Mouse (Mus musculus) heart, postnatal 25 days (tissue): ENCODE measurements at regions not wholly inside any gene's neighbourhood (a gene's known extent, or its start where the extent isn't known, plus 50 kb on each side); places are given as distances from the start of the nearest gene placed in this dataset.

Experiments
- DNase-seq: peaks from one replicate; pipeline ENCODE4 v3.0.0; 2022; ENCODE audit warnings: low spot score
- intact Hi-C: fragments of 180-260 bp; cut with DNase I; formaldehyde crosslinking; loops from one replicate; pipeline ENCODE4 v1.15.1; 2025

DNA sequence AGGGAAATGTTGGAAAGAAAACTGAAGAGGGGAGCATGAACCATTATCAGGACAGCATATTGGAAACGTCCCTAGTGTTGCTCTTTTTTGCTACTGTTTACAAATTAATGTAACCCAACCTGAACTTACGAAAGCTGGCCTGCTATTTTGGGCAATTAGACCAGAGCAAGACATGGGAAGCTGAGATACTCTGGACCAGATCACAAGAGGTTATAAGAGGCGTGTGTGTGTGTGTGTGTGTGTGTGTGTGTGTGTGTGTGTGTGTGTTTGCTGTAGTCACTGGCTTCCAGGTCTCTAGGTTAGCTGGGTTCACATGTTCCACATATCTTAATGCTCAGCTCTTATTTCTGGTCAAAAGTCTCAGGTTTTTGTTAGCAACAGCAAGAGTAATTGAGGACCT lies 783.1 kb downstream of the Gsdmc2 start:
- intact Hi-C loops = no loop called here
- no peak for DNase-seq

DNA sequence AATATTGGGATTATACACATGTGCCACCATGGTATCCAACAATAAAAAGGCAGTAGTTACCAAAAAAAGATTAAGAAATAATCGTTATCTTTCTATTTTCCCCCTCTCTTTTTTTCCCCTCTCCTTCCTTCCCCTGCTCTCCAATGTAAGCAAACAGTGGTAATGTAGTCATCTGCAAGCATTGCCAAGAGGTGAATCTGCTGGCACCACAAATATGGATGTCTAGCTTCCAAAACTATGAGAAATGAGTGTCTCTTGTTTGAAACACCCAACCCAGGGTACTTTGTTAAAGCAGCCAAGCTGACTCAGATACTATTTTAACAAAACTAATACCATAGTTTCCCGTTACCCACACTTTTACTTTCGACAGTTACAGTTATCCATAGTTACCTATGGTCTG lies 784.2 kb downstream of the Gsdmc2 start:
- intact Hi-C loops = no loop called here
- DNase-seq = no peak

DNA sequence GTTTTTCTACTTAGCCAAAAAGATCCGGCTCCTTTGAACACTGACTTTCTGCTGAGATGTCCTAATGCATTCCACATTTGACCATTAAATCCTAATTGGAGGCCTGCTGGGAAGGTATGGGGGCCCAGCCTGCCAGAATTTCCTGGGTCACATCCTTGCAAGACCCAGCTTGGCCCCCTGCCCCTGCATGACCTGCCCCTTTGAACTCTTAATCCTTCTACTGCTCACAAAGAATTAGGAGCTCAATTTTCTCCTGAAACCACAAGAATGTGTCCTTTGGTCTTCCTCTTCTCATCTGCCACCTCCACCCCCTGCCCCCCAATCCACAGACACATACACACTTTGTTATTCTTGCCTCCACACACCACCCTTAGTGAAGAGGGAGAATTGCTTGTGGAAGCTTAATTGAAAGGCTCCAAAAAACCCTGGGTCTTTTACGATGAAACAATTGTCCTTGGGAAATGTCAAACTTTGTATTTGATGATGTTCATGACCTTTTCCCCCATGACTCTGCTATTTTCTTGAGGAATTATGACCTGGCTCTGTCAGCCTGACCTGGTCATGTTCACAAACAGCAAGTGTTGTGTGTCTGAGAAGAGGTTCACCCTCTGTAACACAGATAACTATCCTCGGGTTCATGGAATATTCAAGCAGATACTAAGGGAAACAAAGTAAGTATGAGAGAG lies 792.3 kb downstream of the Gsdmc2 start:
- intact Hi-C loops = no loop called here
- no peak for DNase-seq

DNA sequence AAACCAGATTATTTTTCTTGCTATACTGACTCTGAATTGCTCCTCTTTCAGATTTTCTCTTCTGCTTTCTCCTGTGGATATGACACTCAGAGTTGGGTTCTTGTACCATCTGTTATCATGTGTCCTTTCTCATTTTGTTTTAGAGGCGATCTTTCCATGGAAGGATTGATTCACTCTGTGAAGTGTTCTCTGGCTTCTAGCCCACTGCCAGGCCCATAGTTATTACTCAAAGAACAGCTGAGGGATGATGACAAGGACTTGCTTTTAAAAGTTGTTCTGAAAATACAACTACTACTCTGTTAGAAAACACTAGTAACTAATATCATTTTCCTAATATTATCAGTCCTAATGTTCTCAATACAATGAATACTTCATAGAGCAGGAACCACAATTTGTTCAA lies 794.9 kb downstream of the Gsdmc2 start:
- DNase-seq = no peak
- intact Hi-C loops = no loop called here

DNA sequence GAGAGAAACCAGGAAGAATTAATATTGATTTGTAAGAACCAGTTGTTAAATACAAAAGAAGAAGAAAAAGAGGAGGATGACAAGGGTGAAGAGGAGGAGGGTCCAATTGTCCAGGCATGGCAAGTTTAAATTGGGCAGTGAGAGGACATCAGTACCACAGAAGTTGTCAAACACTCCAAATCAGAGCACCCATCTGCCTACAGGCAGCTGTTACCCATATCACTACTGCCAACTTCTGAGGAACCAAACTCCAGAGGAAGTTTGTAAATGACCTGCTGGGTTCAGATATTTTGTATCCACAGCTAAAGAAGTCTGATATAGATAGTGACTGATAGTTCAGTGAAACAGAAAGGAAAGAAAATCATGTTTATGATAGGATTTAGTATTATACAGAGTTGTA lies 802.6 kb downstream of the Gsdmc2 start:
- no peak for DNase-seq
- intact Hi-C loops = no loop called here

DNA sequence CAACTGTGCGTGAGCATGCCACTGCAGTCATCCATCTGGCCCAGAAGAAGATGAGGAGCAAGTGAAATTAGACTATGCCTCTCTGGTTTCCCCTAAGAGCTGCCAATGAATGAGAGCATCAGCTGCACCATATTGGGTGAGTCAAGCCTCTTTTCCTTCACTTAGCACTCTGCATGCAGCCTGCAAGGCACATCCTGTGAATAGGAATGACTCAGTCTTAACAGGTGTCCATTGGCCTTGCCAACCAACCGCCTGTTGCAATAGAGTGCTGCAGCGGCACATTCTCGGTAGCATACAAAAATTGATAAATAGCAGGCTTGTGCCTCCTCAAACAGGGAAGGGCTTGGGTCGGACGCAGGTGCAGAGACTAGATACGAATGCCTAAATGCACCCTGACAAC lies 808.7 kb downstream of the Gsdmc2 start:
- intact Hi-C loops = no loop called here
- DNase-seq = no peak

DNA sequence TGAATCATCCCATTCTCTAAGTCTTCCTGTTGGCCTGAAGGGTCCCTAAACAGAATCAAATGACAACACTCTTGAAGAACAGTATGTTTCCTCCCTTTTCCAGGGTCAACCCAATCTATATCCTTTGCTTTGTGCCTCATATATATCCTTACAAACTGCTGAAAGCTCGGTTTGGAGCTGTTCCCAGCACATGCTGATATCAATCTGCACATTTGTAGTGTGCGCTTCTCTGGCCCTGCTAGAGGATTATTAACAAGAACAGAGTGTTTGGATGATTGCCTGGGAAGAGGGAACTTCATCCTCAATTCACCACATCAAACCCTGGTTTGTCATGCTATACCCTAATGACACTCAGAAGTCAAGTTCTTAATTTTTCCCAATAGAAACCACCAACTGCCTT lies 824.2 kb downstream of the Gsdmc2 start:
- no peak for DNase-seq
- intact Hi-C loops = no loop called here

DNA sequence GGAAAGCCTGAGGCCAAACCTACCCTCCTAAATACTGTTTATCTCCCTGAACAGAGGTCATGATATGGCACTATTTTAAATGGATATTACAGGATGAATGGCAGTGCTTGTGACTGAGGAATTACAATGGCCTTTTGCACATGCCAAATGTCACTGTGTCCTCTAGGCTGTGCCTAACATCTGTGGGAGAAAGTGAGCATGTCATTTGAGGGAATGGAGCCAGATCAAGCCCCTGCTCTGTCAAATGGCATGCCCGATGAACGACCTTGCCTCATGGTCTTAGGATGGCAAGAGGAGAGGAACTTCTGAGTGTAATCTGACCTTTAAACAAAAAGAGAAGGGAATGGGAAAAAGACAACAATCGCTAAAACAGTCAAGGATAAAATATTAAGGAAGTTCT lies 827.0 kb downstream of the Gsdmc2 start:
- no peak for DNase-seq
- intact Hi-C loops = no loop called here

DNA sequence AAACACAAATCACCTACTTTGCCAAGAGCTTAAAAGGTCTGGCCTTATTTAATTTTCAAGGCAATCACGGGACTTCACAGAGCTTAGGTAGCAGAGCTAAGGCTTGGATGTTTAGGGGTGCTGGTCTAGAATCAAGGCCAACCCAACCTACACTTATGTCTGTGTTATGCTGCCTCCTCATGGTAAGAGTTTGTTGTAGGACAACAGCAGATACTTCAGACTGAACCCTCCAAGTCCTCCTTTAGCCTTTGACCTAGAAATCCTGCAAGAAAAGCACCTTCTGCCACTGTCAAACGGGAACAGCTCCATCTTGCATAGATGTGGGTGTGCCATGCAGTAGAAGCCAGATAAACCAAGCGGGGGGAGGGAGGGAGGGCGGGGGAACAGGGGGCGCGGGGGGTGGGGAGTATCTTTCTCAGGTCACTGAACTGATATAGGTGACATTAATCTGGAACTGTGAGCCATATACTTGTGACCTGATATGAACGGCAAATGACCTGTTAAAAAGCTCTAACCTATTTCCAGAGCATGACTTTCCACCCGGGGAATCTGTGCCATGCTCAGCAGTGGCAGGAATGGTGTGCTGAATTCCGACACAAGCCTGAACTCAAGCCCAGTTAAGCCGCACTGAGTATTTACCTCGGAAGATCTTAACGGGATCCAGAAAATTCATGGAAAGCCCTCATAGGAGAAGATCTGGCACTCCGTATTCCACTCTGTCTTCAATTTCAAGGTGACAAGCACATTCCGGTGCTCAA lies 838.3 kb downstream of the Gsdmc2 start:
- intact Hi-C loops = loop anchor here (1.0 kb wide), 1 partner anchor 1023 kb away; no protein-coding TSS in a partner anchor
- no peak for DNase-seq

DNA sequence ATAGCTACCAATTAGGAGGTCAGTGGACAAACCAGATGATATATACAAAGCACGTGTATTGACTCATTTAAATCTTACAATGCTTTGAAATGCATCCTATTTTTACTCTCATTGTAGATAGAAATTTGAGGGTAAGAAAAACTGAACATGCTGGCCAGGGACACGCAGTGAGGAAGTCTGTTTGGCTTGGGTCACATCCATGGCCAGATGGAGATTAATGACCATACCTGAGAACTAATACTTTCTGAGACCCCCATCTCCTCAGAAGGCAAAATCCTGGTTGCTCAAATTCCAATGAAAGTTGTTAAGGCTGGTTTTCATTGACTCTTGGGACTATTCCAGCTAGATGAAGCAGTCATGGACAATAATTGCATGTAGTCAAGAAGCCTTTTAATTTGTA lies 850.3 kb downstream of the Gsdmc2 start:
- DNase-seq = no peak
- intact Hi-C loops = no loop called here

DNA sequence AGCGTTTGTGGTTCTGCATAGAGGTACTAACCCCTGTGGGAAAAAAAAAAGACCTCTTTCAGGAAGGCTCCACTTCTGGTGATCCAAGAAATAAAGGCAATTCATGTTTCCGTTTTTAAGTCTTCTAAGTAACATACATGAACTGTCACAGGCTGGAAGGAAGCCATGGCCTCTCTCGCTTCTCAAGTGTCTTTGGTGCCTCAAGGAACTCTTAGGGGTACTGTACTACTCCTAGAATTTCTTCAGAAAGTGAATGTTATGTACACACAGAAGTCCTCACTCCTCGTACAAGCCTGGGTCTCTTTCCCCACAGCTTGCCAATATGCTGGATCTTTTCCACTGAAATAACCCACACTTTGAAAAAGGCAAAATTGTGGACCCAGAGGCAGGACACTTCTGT lies 858.1 kb downstream of the Gsdmc2 start:
- intact Hi-C loops = no loop called here
- DNase-seq = no peak

DNA sequence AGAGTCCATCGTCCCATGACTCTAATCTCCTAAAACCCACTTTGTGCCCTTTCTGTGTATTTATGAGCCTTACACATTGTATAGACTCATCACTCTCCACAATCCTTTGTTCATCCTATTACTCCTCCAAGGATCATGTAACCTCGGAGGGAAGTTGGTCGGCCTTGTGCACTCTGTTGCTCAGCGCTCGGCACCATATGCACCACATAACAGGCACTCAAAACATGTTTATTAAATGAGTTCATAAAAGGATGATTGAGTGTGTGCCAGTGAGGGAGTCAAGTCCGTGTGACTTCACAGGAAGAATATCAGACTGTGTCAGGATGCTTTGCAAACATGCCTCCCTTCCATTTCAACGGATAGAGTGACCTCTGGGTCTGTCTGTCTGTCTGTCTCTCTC lies 858.8 kb downstream of the Gsdmc2 start:
- no peak for DNase-seq
- intact Hi-C loops = no loop called here

DNA sequence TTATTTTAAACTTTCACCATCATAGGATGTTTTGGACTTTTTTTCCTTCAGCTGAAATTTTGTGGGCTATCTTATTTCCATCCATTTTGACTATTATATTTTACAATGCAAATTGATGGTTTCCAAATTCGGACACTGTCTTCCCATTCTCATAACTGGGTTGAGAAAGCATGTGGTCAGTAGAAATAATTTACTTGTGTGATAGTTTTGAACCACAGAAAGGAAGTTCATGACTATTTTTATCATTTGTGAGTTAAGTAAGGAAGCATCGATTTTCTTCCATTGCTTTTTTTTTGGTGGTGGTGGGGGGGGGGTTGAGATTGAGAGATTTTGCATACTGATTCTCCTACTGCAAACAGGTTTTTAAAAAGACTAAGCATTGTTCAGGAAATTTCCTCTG lies 874.4 kb downstream of the Gsdmc2 start:
- no peak for DNase-seq
- intact Hi-C loops = no loop called here

DNA sequence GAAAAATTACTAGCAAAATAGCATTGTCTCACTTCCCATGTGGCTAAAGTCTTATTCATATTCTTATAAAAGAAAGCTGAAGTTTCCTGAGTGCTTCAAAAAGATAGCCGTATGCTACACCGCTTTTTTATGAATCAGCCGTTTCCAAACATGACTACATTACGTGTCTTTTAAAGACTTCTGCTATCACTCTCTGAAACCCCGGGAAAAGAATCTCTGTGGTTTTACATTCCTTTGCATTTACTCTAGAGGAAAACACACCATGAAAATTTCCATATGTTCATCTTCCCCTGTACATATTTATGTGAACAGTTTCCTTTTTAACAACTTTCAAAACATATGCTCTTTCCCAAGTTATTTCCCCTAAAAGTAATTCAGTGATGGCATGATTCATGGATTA lies 882.3 kb downstream of the Gsdmc2 start:
- intact Hi-C loops = no loop called here

DNA sequence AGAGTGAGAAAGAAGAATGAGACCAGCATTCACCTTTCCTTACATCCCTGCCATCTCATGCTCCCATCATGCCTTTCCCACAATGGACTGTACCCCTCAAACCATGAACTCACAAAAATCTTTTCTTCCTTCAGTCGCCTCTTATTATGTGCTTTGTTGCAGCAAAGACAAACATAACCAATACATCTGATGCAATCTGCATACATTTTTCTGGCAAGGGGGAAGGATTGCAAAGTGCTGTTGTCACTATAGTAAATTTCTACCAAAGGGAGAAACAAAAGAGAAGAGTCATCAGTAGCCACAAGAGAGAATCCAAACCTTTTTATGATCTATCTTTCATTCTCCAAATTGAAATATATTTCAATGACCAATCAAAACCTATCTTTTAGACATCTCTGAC lies 884.4 kb downstream of the Gsdmc2 start:
- intact Hi-C loops = no loop called here
- DNase-seq = no peak

More for the DNA sequence above, 882.3 kb downstream of the Gsdmc2 start:
- DNase-seq = no peak

DNA sequence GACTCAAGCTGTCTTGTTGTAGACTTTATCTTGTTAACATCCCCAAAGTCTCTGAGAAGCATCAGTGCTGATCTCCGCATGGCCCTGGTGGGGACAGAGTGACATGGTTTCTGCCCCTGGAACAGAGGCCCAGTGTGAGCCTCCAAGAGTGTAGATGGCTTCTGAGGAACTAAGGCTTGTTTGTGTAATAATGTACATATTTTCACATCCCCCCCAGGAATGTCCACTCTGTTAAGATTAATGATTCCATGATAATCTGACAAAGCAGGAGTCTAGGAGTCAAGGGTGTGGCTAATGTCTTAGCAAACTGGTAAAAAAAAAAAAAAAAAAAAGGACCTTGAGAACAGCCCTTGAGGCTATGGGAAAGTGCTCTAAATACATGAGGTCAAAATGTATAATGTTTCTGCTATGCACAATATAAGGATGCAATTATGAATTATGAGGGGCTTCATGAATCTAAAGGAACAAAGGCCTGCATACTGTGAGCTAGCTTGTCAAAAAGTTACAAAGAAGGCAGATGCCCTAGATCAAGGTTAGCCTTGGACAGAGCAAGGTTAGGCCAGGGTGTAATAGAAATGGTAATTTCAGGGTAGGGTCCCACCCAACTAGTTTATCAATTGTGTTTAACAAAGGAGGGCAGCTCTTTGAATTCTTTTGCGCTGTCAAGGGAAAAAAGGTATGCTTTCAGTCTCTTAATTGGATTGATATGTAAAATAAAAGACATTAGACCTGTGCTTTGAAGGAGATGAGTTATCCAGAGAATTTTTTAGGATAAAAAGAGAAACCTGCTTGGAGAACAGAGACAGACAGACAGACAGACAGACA lies 886.3 kb downstream of the Gsdmc2 start:
- intact Hi-C loops = no loop called here
- no peak for DNase-seq

DNA sequence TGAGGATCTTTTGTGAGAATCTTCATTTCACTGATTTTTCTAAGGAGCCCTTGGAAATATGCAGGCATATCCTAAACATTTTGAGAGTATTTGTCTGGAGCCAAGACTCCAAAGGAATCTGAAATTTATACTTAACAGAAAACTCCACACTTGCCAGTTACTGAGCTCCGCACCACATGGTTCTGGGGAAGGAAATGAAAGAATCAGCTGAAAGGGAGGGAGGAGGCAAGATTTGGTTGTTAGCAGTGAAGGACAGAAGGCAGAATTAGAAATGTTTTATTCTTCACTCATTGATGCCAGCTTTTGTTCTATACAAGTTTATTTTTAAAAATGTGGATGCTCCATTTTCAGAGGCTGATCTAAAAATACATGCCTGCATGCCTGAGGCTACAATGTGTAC lies 890.1 kb downstream of the Gsdmc2 start:
- DNase-seq = no peak
- intact Hi-C loops = no loop called here

DNA sequence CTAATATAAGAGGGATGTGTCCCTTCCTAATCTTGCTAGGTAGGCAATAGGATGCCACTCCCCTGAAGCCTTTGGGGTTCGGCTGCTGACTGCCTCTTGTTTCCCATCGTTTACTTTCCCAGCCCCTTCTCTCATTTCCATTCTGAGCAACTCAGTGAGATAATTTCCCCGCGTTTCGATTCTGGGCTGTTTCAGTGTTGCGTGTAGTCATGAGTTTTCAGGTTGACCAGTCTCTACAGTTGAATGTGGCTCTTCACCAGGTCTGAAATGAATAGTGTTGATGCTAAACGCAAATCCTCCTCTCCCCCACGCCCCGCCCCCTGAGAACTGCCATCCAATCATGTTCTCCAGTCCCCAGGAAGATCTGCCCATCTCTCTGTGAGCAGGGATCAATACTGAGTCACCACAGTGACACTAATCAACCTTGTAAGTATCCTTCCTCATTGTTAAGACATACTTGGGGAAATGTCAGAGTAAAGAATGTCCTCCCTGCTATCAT lies 890.6 kb downstream of the Gsdmc2 start:
- DNase-seq = no peak
- intact Hi-C loops = no loop called here

DNA sequence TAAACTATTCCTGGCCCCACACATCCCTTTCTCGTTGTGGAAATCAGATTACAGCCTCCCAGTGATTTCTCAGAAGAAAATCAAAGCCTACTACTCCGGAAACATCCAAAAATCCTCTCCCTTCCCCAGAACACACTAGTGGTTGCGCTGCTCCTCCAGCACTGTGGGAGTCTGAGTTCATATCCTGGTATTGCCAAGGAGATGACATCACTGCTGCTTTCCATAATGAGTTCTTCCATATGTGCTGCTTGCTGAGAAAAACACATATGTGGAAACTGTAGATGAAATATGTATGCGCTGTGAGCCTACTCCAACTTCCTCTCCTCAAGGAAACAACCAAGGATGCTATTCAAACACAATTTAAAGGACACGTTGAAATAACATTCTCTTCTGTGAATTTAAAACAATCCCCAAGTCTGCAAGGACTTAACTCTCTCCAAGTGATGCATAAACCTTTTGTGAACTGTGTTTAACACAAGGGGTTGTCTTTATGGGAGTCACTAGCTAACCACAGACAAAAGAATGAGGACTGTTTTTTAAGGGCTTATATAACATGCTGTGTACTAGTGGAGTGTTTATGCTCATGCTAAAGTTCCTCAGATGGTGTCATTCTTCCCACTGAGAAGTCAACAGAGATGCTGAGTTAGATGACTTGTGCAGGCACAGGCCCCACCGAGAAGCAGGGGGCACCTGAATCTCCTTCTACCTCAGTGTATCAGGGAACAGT lies 891.6 kb downstream of the Gsdmc2 start:
- intact Hi-C loops = no loop called here
- DNase-seq = no peak
